Mouse (Mus musculus): ENCODE measurements at regions not wholly inside any gene's neighbourhood (a gene's known extent, or its start where the extent isn't known, plus 50 kb on each side); places are given as distances from the start of the nearest gene placed in this dataset.

DNA sequence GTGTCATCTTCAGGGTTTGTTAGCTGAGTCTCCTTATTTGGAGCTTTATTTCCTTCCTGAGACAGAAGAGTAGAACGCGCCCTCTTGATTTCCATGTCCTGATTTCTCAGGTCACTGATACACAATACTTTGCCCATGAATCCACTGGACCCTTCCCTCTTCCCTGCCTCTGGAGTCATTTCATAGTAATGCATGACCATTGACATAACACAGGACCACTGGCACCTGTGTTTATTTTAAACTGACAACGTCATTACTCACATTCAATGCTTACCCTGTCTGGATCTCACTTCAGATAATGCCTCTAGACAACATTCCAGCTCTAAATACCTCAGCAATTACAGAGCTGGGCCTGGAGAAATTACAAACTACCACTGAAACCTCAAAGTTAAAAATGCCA, 56.8 kb upstream of the Ptgs2 start:
- ATAC-seq (replicated peaks; ENCODE audit: low FRiP score, low read depth) (no peak), DNase-seq (ENCODE audit: low spot score) (no peak)
- Histone ChIP-seq H3K4me1 (replicated peaks; ENCODE audit: insufficient read depth, low read length) (no peaks in the 10 kb centered on the region), H3K27me3 (ENCODE audit: insufficient read depth, low read length) (no peaks in the 10 kb centered on the region), H3K9ac (ENCODE audit: low read depth, low read length) (no peak overlapping the region), H3K4me2 (ENCODE audit: low read length) (no peak overlapping the region), H3K4me3 (replicated peaks; ENCODE audit: low read depth, low read length) (no peak overlapping the region), H3K9me3 (replicated peaks; ENCODE audit: low read length) (no peaks in the 10 kb centered on the region), H3K36me3 (ENCODE audit: insufficient read depth, low read length) (no peaks in the 10 kb centered on the region), H3K27ac (no peak overlapping the region)
- WGBS: 68% methylated on average over 3 of the region's 3 CpGs
- TF ChIP-seq CTCF (IDR thresholded peaks at IDR 0.05; ENCODE audit: low read depth): no peak

DNA sequence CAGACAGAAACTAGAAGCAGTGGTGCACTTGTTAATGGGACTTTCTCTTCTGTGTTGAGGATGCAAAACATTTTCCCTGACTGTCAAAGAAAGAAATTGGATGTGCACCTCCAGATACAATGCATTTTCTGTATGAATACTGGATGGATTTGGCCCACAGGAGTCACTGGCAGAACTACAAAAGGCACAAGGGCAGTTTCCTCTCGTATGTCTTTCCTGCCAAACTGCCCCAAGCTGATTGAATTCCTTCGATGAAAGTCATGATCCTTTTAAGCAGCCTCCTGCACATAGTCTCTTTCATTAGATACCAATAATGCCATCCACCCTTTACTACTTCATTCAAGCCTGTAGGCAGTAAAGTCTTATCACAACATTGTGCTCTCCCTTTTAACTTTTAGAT, 58.2 kb upstream of the Ptgs2 start:
- Histone ChIP-seq H3K9ac (ENCODE audit: low read depth, low read length) (no peak overlapping the region), H3K36me3 (ENCODE audit: insufficient read depth, low read length) (no peaks in the 10 kb centered on the region), H3K4me1 (replicated peaks; ENCODE audit: insufficient read depth, low read length) (no peaks in the 10 kb centered on the region), H3K27me3 (ENCODE audit: insufficient read depth, low read length) (no peaks in the 10 kb centered on the region), H3K4me2 (ENCODE audit: low read length) (no peak overlapping the region), H3K27ac (no peak overlapping the region), H3K9me3 (replicated peaks; ENCODE audit: low read length) (no peaks in the 10 kb centered on the region), H3K4me3 (replicated peaks; ENCODE audit: low read depth, low read length) (no peak overlapping the region)
- 64% methylated on average over 2 of the region's 2 CpGs for WGBS
- no peak for DNase-seq (ENCODE audit: low spot score)
- TF ChIP-seq CTCF (IDR thresholded peaks at IDR 0.05; ENCODE audit: low read depth): no peak
- no peak for ATAC-seq (replicated peaks; ENCODE audit: low FRiP score, low read depth)

DNA sequence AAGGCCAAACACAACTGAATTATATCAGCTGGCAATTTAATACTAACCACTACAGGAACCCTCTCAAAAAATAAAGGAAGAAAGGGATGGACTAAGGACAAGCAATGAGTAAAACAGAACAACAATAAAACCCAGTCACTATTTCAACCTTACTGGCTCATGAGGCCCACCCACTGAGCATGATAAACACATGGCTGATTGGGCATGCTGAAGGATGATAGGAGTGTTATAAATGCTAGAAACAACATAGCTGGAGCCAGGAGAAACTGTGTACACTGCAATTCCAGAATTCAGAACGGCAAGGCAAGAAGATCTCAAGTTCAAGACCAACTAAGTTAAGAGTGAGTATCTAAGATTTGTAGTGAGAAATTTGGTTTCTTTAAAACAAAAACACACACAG, 66.1 kb upstream of the Ptgs2 start:
- Histone ChIP-seq H3K9me3 (replicated peaks; ENCODE audit: low read length) (no peaks in the 10 kb centered on the region), H3K36me3 (ENCODE audit: insufficient read depth, low read length) (no peaks in the 10 kb centered on the region), H3K9ac (ENCODE audit: low read depth, low read length) (no peak overlapping the region), H3K27ac (no peak overlapping the region), H3K4me3 (replicated peaks; ENCODE audit: low read depth, low read length) (no peak overlapping the region), H3K27me3 (ENCODE audit: insufficient read depth, low read length) (no peaks in the 10 kb centered on the region), H3K4me2 (ENCODE audit: low read length) (no peak overlapping the region), H3K4me1 (replicated peaks; ENCODE audit: insufficient read depth, low read length) (no peaks in the 10 kb centered on the region)
- WGBS: 84% methylated on average over 1 of the region's 1 CpGs
- ATAC-seq (replicated peaks; ENCODE audit: low FRiP score, low read depth) (no peak), DNase-seq (ENCODE audit: low spot score) (no peak)
- TF ChIP-seq CTCF (IDR thresholded peaks at IDR 0.05; ENCODE audit: low read depth): no peak

DNA sequence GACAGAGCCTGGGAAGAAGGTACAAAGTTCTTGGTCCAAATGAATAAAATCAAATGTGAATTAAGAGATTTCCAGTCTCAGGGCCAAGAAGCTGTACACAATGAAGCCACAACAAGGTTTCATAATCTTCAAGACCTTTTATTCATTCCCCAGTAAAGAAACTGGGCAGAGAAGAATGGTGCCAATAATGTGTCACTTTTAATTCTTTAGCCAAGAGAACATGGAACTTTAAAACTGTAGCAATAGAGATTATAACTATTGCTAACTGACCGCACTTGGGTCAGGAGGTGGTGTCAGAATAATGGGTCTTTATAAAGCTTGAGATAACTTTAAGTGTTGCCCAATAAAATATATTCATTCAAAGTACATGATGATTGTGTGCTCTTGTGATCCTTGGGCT, 68.1 kb upstream of the Ptgs2 start:
- no peak overlapping the region for H3K4me3 ChIP-seq (replicated peaks; ENCODE audit: low read depth, low read length)
- no peaks in the 10 kb centered on the region for H3K27me3 ChIP-seq (ENCODE audit: insufficient read depth, low read length)
- H3K9me3 ChIP-seq (replicated peaks; ENCODE audit: low read length): no peaks in the 10 kb centered on the region
- no peak for DNase-seq (ENCODE audit: low spot score)
- H3K36me3 ChIP-seq (ENCODE audit: insufficient read depth, low read length): no peaks in the 10 kb centered on the region
- H3K9ac ChIP-seq (ENCODE audit: low read depth, low read length): no peak overlapping the region
- no peak overlapping the region for H3K4me2 ChIP-seq (ENCODE audit: low read length)
- no peak overlapping the region for H3K27ac ChIP-seq
- WGBS: 83% methylated on average over 1 of the region's 1 CpGs
- ATAC-seq (replicated peaks; ENCODE audit: low FRiP score, low read depth): no peak
- TF ChIP-seq CTCF (IDR thresholded peaks at IDR 0.05; ENCODE audit: low read depth): no peak
- no peaks in the 10 kb centered on the region for H3K4me1 ChIP-seq (replicated peaks; ENCODE audit: insufficient read depth, low read length)

DNA sequence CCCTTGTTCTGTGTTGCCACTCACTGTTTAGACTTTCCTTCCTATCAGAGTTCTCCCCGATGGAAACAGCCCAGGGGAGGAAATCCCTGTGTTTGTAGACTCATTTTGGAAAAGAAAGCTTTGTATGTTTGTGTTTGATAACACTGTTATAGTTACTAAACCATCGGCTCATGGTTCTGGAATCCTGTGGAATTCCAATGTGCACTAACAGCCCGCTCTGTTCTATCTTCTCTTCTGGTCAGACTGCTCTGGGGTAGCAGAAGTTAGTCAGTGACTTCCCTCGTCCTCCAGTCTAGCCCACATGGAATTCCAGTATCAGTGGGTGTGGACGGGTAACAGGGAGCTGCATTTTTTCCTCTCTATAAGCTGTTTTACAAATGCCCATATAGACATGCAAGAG, 66.2 kb upstream of the Pla2g4a start:
- Histone ChIP-seq H3K9me3 (replicated peaks; ENCODE audit: low read length) (no peaks in the 10 kb centered on the region), H3K27ac (no peak overlapping the region), H3K27me3 (ENCODE audit: insufficient read depth, low read length) (no peaks in the 10 kb centered on the region), H3K9ac (ENCODE audit: low read depth, low read length) (no peak overlapping the region), H3K4me1 (replicated peaks; ENCODE audit: insufficient read depth, low read length) (no peaks in the 10 kb centered on the region), H3K36me3 (ENCODE audit: insufficient read depth, low read length) (no peaks in the 10 kb centered on the region), H3K4me2 (ENCODE audit: low read length) (no peak overlapping the region), H3K4me3 (replicated peaks; ENCODE audit: low read depth, low read length) (no peak overlapping the region)
- no peak for TF ChIP-seq CTCF (IDR thresholded peaks at IDR 0.05; ENCODE audit: low read depth)
- WGBS: 75% methylated on average over 5 of the region's 5 CpGs
- ATAC-seq (replicated peaks; ENCODE audit: low FRiP score, low read depth) (no peak), DNase-seq (ENCODE audit: low spot score) (no peak)

DNA sequence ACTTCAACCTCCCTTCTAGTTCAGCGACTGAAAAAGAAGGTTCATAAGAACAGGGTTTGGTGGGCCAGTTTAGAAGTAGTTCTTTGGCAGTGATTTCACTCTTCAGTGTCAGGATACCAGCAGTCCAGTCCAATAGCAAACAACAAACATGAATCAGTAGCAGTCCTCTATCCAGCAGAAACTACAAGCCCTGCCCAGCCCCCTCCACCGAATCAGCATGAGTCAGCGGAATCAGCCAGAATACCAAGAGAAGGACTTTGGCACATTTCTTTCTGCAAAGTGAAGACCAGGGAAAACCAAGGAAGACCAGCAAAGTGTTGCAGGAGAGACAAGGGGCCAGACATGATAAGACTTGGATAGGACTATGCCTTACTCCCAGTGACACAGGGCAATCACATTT, 65.1 kb upstream of the Pla2g4a start:
- no peak overlapping the region for H3K4me3 ChIP-seq (replicated peaks; ENCODE audit: low read depth, low read length)
- 96% methylated on average over 3 of the region's 3 CpGs for WGBS
- H3K27me3 ChIP-seq (ENCODE audit: insufficient read depth, low read length): no peaks in the 10 kb centered on the region
- no peak overlapping the region for H3K9ac ChIP-seq (ENCODE audit: low read depth, low read length)
- no peaks in the 10 kb centered on the region for H3K9me3 ChIP-seq (replicated peaks; ENCODE audit: low read length)
- DNase-seq (ENCODE audit: low spot score) (no peak), ATAC-seq (replicated peaks; ENCODE audit: low FRiP score, low read depth) (no peak)
- no peaks in the 10 kb centered on the region for H3K36me3 ChIP-seq (ENCODE audit: insufficient read depth, low read length)
- no peak overlapping the region for H3K27ac ChIP-seq
- no peaks in the 10 kb centered on the region for H3K4me1 ChIP-seq (replicated peaks; ENCODE audit: insufficient read depth, low read length)
- H3K4me2 ChIP-seq (ENCODE audit: low read length): no peak overlapping the region
- TF ChIP-seq CTCF (IDR thresholded peaks at IDR 0.05; ENCODE audit: low read depth): no peak

DNA sequence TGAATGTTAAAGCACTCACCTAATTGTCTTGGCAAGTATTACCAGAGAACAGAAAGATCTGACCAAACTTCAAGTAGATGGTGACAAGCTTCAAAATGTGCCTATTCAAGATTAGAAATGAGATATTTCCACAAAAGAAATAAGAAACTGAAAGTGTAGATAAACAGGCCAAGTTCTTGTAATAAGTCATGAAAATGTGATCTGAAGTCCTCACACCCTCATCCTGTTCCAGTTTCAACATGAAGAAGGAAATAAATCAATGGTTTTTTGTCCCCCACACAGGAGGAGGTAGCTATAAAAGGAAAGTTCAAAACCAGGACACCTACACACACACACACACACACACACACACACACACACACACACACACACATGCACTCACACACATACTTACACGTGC, 54.1 kb upstream of the Pla2g4a start:
- no peak overlapping the region for H3K9ac ChIP-seq (ENCODE audit: low read depth, low read length)
- no peak for TF ChIP-seq CTCF (IDR thresholded peaks at IDR 0.05; ENCODE audit: low read depth)
- ATAC-seq (replicated peaks; ENCODE audit: low FRiP score, low read depth) (no peak), DNase-seq (ENCODE audit: low spot score) (peak; percentile 44)
- H3K4me2 ChIP-seq (ENCODE audit: low read length): no peak overlapping the region
- no peaks in the 10 kb centered on the region for H3K27me3 ChIP-seq (ENCODE audit: insufficient read depth, low read length)
- no peaks in the 10 kb centered on the region for H3K4me1 ChIP-seq (replicated peaks; ENCODE audit: insufficient read depth, low read length)
- 70% methylated on average over 1 of the region's 1 CpGs for WGBS
- H3K4me3 ChIP-seq (replicated peaks; ENCODE audit: low read depth, low read length): no peak overlapping the region
- no peaks in the 10 kb centered on the region for H3K9me3 ChIP-seq (replicated peaks; ENCODE audit: low read length)
- H3K27ac ChIP-seq: no peak overlapping the region
- no peaks in the 10 kb centered on the region for H3K36me3 ChIP-seq (ENCODE audit: insufficient read depth, low read length)
